Mouse (Mus musculus) liver, embryonic 11.5 days (tissue): ENCODE measurements around the gene Cept1. TPM values are rescaled to one million over a fixed set of nuclear protein-coding genes. Genes with fewer than 3 reads are reported as not detected.
"Not testable (repeated sequence)": the region's sequence is repeated elsewhere in the genome, so short reads cannot be mapped to it uniquely, and the experiment has no call there.

Experiments used
- ATAC-seq: fragments of 200-750 bp; cut with Nextera tagmentation; replicated peaks from 2 replicates; pipeline ENCODE4 v1.8.0; 2017; ENCODE audit warnings: moderate number of reproducible peaks, mild to moderate bottlenecking, moderate TSS enrichment, moderate library complexity; ENCODE audit not compliant: low FRiP score
- DNase-seq: peaks from one replicate; pipeline ENCODE4 v3.0.0-alpha.2; 2017; ENCODE audit warnings: low spot score
- H3K27ac ChIP-seq: fragments of 300-500 bp; sonication (generic); 2 replicates; pipeline ENCODE4 v1.5.1; 2014; ENCODE audit warnings: mild to moderate bottlenecking, low read depth, low read length, control low read depth
- H3K27me3 ChIP-seq: fragments of 300-500 bp; sonication (generic); replicated peaks from 2 replicates; pipeline ENCODE4 v1.6.1; 2014; ENCODE audit warnings: low read length, mixed read lengths; ENCODE audit not compliant: control insufficient read depth, insufficient read depth
- H3K36me3 ChIP-seq: fragments of 300-500 bp; sonication (generic); 2 replicates; pipeline ENCODE4 v1.6.1; 2014; ENCODE audit warnings: mild to moderate bottlenecking, low read length, moderate library complexity, mixed read lengths; ENCODE audit not compliant: control insufficient read depth, insufficient read depth
- H3K4me1 ChIP-seq: fragments of 300-500 bp; sonication (generic); replicated peaks from 2 replicates; pipeline ENCODE4 v1.6.1; 2014; ENCODE audit warnings: low read length, mixed read lengths; ENCODE audit not compliant: control insufficient read depth, insufficient read depth
- H3K4me2 ChIP-seq: fragments of 300-500 bp; sonication (generic); 2 replicates; pipeline ENCODE4 v1.6.1; 2014; ENCODE audit warnings: mild to moderate bottlenecking, control low read depth, moderate library complexity
- H3K4me3 ChIP-seq: fragments of 300-500 bp; sonication (generic); 2 replicates; pipeline ENCODE4 v1.5.1; 2014; ENCODE audit warnings: low read depth, low read length, control low read depth
- H3K9ac ChIP-seq: fragments of 300-500 bp; sonication (generic); 2 replicates; pipeline ENCODE4 v1.6.1; 2014; ENCODE audit warnings: low read depth, low read length, control low read depth
- H3K9me3 ChIP-seq: fragments of 300-500 bp; sonication (generic); 2 replicates; pipeline ENCODE4 v1.6.1; 2016; ENCODE audit warnings: low read length, inconsistent platforms, mixed read lengths; ENCODE audit not compliant: control insufficient read depth
- WGBS: fragments of 180-500 bp; shearing (Covaris S2); extraction: QIAGEN DNeasy Blood & Tissue Kit; methylation state at CpG from one replicate; pipeline ENCODE4 v1.1.7; 2014; 5-methylcytosine and 5-hydroxymethylcytosine counted together
- polyA plus RNA-seq: library from polyadenylated mRNA; unstranded; fragments of >200 nt; fragmentation: Nextera tagmentation; extraction: Ambion mirVana; gene quantifications from 2 replicates; pipeline ENCODE4 v1.2.1, GENCODE M21; 2014

Cept1 gene
- 40.7 and 43.0 TPM in 2 replicates for polyA plus RNA-seq

- Histone ChIP-seq H3K9ac (peak within 1 kb of the TSS; percentile 91), H3K27me3 (no peaks in the 10 kb centered on the region), H3K27ac (peak within 1 kb of the TSS; percentile 94), H3K4me3 (peak within 1 kb of the TSS; percentile 80), H3K9me3 (no peaks in the 10 kb centered on the region), H3K4me2 (peak within 1 kb of the TSS; percentile 81), H3K4me1 (peaks cover 14% of the 10 kb centered on the region), H3K36me3 (no peaks in the 10 kb centered on the region)
- ATAC-seq (peak; percentile 93), DNase-seq (peak; percentile 89)
- under 1% methylated on average over 63 of the region's 63 CpGs for WGBS
Measured at GRCm38 (mm10) chr3:106547171-106547923, at the start of gene Cept1, which contains the start of gene Dram2. TSS of gene Cept1 (minus strand) at chr3:106547802. TSS of gene Dram2 (plus strand) at chr3:106547798.

- not testable (repeated sequence) for H3K4me2 ChIP-seq, DNase-seq, H3K27ac ChIP-seq, H3K9ac ChIP-seq, H3K4me1 ChIP-seq, H3K36me3 ChIP-seq, H3K4me3 ChIP-seq, H3K27me3 ChIP-seq, ATAC-seq, H3K9me3 ChIP-seq
- WGBS, result 81% methylated on average over 4 of the region's 4 CpGs
Measured at GRCm38 (mm10) chr3:106593631-106594030, 46.0 kb upstream of the Cept1 start.

GRCm38 (mm10) chr3:106579296-106579695, 31.7 kb upstream of the Cept1 start:
- no peaks in the 10 kb centered on the region for H3K36me3 ChIP-seq
- DNase-seq, result no peak
- 94% methylated on average over 2 of the region's 2 CpGs for whole genome bisulfite sequencing
- H3K4me3 ChIP-seq, result no peak overlapping the region
- H3K27me3 ChIP-seq, result no peaks in the 10 kb centered on the region
- no peak overlapping the region for H3K4me2 ChIP-seq
- H3K9me3 ChIP-seq, result no peaks in the 10 kb centered on the region
- H3K27ac ChIP-seq, result no peak overlapping the region
- H3K9ac ChIP-seq, result no peak overlapping the region
- ATAC-seq, result no peak
- no peaks in the 10 kb centered on the region for H3K4me1 ChIP-seq

- H3K4me1 ChIP-seq, result no peaks in the 10 kb centered on the region
- no peak overlapping the region for H3K4me2 ChIP-seq
- H3K9me3 ChIP-seq, result no peaks in the 10 kb centered on the region
- no peak overlapping the region for H3K27ac ChIP-seq
- DNase-seq (no peak), ATAC-seq (no peak)
- H3K9ac ChIP-seq, result no peak overlapping the region
- H3K27me3 ChIP-seq, result no peaks in the 10 kb centered on the region
- 63% methylated on average over 3 of the region's 3 CpGs for WGBS
- no peak overlapping the region for H3K4me3 ChIP-seq
- H3K36me3 ChIP-seq, result no peaks in the 10 kb centered on the region
Measured at GRCm38 (mm10) chr3:106573191-106573590, 25.6 kb upstream of the Cept1 start.

- Histone ChIP-seq H3K4me3 (no peak overlapping the region), H3K9me3 (no peaks in the 10 kb centered on the region), H3K27me3 (no peaks in the 10 kb centered on the region), H3K36me3 (no peaks in the 10 kb centered on the region), H3K9ac (no peak overlapping the region), H3K4me2 (no peak overlapping the region), H3K4me1 (no peaks in the 10 kb centered on the region), H3K27ac (no peak overlapping the region)
- DNase-seq (no peak), ATAC-seq (no peak)
- 79% methylated on average over 3 of the region's 3 CpGs for WGBS
Measured at GRCm38 (mm10) chr3:106565876-106566275, 18.3 kb upstream of the Cept1 start.

GRCm38 (mm10) chr3:106558271-106558670, 10.7 kb upstream of the Cept1 start:
- Histone ChIP-seq H3K27me3 (no peaks in the 10 kb centered on the region), H3K4me2 (no peak overlapping the region), H3K4me1 (no peaks in the 10 kb centered on the region), H3K27ac (no peak overlapping the region), H3K4me3 (no peak overlapping the region), H3K9me3 (no peaks in the 10 kb centered on the region), H3K9ac (no peak overlapping the region), H3K36me3 (peaks cover 6% of the 10 kb centered on the region; the same call in 1 of the 2 replicates)
- ATAC-seq (no peak), DNase-seq (no peak)

- Histone ChIP-seq H3K27ac (no peak overlapping the region), H3K4me3 (no peak overlapping the region), H3K9ac (no peak overlapping the region), H3K27me3 (no peaks in the 10 kb centered on the region), H3K4me2 (no peak overlapping the region), H3K9me3 (no peaks in the 10 kb centered on the region), H3K4me1 (0 out of 2 replicates have a peak, but pooled peaks cover 2% of the 10 kb centered on the region), H3K36me3 (peaks cover 6% of the 10 kb centered on the region; the same call in 1 of the 2 replicates)
- ATAC-seq (no peak), DNase-seq (no peak)
- 85% methylated on average over 3 of the region's 3 CpGs for WGBS
Measured at GRCm38 (mm10) chr3:106555743-106556250, 8.2 kb upstream of the Cept1 start.

GRCm38 (mm10) chr3:106553411-106553810, 5.8 kb upstream of the Cept1 start:
- DNase-seq, result no peak
- Histone ChIP-seq H3K27me3 (no peaks in the 10 kb centered on the region), H3K27ac (no peak overlapping the region), H3K4me2 (no peak overlapping the region), H3K4me1 (0 out of 2 replicates have a peak, but pooled peaks cover 2% of the 10 kb centered on the region), H3K36me3 (peaks cover 6% of the 10 kb centered on the region; the same call in 1 of the 2 replicates), H3K9ac (no peak overlapping the region), H3K9me3 (no peaks in the 10 kb centered on the region), H3K4me3 (no peak overlapping the region)
- no peak for ATAC-seq
- WGBS, result 85% methylated on average over 5 of the region's 5 CpGs

- H3K27ac ChIP-seq, result no peak overlapping the region
- no peak for ATAC-seq
- no peaks in the 10 kb centered on the region for H3K9me3 ChIP-seq
- H3K27me3 ChIP-seq, result no peaks in the 10 kb centered on the region
- peaks cover 14% of the 10 kb centered on the region for H3K4me1 ChIP-seq
- H3K36me3 ChIP-seq, result no peaks in the 10 kb centered on the region; the same call in 1 of the 2 replicates
- H3K9ac ChIP-seq, result no peak overlapping the region
- WGBS, result 51% methylated on average over 3 of the region's 3 CpGs
- DNase-seq, result no peak
- H3K4me3 ChIP-seq, result no peak overlapping the region
- peak overlapping the region; percentile 76 for H3K4me2 ChIP-seq
Measured at GRCm38 (mm10) chr3:106548971-106549370, 1.4 kb upstream of the Cept1 start.
